Mouse (Mus musculus) stomach, postnatal 0 days (tissue): ENCODE data around the gene Bach2.

ENCODE experiments used
- CTCF ChIP-seq: IDR thresholded peaks from 2 replicates; pipeline ENCODE4 v1.5.1; 2016; ENCODE audit warnings: antibody characterized with exemption, low read depth, mild to moderate bottlenecking, moderate library complexity
- EP300 ChIP-seq: optimal IDR thresholded peaks from 2 replicates; pipeline ENCODE3; 2016; ENCODE audit warnings: antibody characterized with exemption

DNA sequence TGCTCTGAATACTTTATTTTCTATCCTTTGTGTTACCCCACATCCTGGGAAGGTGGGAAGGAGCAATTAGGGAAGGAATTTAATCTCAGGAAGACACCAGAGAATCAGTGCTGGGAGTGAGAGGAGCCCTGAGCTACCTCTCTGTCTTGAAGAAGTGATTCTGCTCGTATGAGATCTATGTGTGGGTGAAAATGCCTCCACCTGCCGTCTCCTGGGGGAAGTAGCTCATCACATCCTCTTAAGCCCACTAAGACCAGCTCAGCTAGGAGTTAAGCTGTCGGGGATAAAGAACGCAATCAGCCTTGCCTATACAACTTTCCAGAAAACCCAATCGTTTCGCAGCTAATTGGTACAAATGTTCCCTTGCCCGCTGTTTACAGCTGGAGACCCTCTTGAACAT lies 174.5 kb downstream of the Bach2 start:
- no peak for TF ChIP-seq EP300
- TF ChIP-seq CTCF = peak; percentile 52
